Mouse (Mus musculus) cerebellum, adult 2 months (tissue): ENCODE data around the gene Stx4a.

Experiments
- CTCF ChIP-seq: fragments of 200-500 bp; IDR thresholded peaks from 2 replicates; pipeline ENCODE4 v1.5.1; 2011; ENCODE audit warnings: low read depth, mild to moderate bottlenecking, control low read depth, low read length, moderate library complexity, borderline replicate concordance; ENCODE audit not compliant: insufficient read depth
- POLR2A ChIP-seq: fragments of 200-500 bp; IDR thresholded peaks from 2 replicates; pipeline ENCODE4 v1.6.1; 2011; ENCODE audit warnings: low read length, control low read depth, borderline replicate concordance; ENCODE audit not compliant: insufficient read depth

DNA sequence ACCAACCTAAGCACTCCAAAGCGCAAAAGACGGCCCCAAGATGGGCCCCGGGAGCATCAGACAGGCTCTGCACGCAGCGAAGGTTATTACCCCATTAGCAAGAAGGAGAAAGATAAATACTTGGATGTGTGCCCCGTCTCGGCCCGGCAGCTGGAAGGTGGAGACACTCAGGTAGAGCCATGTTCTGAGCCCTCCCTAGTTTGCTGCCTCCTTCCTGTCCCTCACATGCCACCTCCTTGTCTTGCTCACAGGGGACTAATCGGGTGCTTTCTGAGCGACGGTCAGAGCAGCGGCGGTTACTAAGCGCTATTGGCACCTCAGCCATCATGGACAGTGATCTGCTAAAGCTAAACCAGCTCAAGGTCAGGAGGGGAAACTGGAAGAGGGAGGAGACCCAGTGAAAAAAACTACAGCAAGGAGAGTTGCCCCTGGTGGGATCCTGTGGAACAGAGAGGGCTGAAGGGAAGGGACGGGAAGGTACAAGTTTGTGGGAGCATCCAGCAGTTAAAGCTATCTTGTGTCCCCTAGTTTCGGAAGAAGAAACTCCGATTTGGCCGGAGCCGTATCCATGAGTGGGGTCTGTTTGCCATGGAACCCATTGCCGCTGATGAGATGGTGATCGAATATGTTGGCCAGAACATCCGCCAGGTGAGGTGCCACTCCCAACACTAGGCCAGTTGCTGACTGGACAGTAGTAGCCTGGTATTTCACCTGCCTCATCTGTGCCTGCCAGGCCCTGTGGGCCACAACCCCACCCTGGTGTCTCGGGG lies 26.8 kb upstream of the Stx4a start:
- no peak for TF ChIP-seq CTCF
- TF ChIP-seq POLR2A, result no peak
